Mouse (Mus musculus) brain, embryonic 18.5 days (tissue): ENCODE measurements at regions not wholly inside any gene's neighbourhood (a gene's known extent, or its start where the extent isn't known, plus 50 kb on each side); places are given as distances from the start of the nearest gene placed in this dataset.

ENCODE experiments used
- DNase-seq: peaks from one replicate; pipeline ENCODE4 v3.0.0-alpha.2; 2012; ENCODE audit warnings: low read depth, low spot score

- DNase-seq: no peak
Observed at GRCm38 (mm10) chr4:83986951-83987822, 461.8 kb downstream of the Ccdc171 start.

- DNase-seq: no peak
Observed at GRCm38 (mm10) chr4:83987846-83988245, 462.5 kb downstream of the Ccdc171 start.

GRCm38 (mm10) chr4:83988314-83988713 lies 463.0 kb downstream of the Ccdc171 start:
- no peak for DNase-seq

GRCm38 (mm10) chr4:83990126-83990989 lies 465.0 kb downstream of the Ccdc171 start:
- DNase-seq: no peak

GRCm38 (mm10) chr4:83991195-83991594 lies 465.9 kb downstream of the Ccdc171 start:
- DNase-seq: no peak

GRCm38 (mm10) chr4:83997079-83997478 lies 471.7 kb downstream of the Ccdc171 start:
- no peak for DNase-seq

GRCm38 (mm10) chr4:84001645-84002044 lies 476.3 kb downstream of the Ccdc171 start:
- DNase-seq: no peak

GRCm38 (mm10) chr4:84004055-84004778 lies 478.9 kb downstream of the Ccdc171 start:
- no peak for DNase-seq

- no peak for DNase-seq
Observed at GRCm38 (mm10) chr4:84004786-84005382, 479.5 kb downstream of the Ccdc171 start.

- no peak for DNase-seq
Observed at GRCm38 (mm10) chr4:84011941-84012340, 486.6 kb downstream of the Ccdc171 start.

- no peak for DNase-seq
Observed at GRCm38 (mm10) chr4:84015139-84015538, 489.8 kb downstream of the Ccdc171 start.

- DNase-seq: no peak
Observed at GRCm38 (mm10) chr4:84015552-84016169, 490.3 kb downstream of the Ccdc171 start.

- no peak for DNase-seq
Observed at GRCm38 (mm10) chr4:84018135-84018534, 492.8 kb downstream of the Ccdc171 start.

GRCm38 (mm10) chr4:84018774-84019173 lies 493.4 kb downstream of the Ccdc171 start:
- DNase-seq: no peak

- DNase-seq: no peak
Observed at GRCm38 (mm10) chr4:84019500-84020255, 494.3 kb downstream of the Ccdc171 start.

- no peak for DNase-seq
Observed at GRCm38 (mm10) chr4:84020692-84021091, 495.3 kb downstream of the Ccdc171 start.

GRCm38 (mm10) chr4:84022323-84022722 lies 497.0 kb downstream of the Ccdc171 start:
- no peak for DNase-seq

GRCm38 (mm10) chr4:84026144-84026543 lies 500.8 kb downstream of the Ccdc171 start:
- DNase-seq: no peak

- no peak for DNase-seq
Observed at GRCm38 (mm10) chr4:84028120-84028519, 502.8 kb downstream of the Ccdc171 start.

GRCm38 (mm10) chr4:84030916-84031315 lies 505.6 kb downstream of the Ccdc171 start:
- DNase-seq: no peak
